Mouse (Mus musculus): ENCODE results near the gene Rab13.

DNA sequence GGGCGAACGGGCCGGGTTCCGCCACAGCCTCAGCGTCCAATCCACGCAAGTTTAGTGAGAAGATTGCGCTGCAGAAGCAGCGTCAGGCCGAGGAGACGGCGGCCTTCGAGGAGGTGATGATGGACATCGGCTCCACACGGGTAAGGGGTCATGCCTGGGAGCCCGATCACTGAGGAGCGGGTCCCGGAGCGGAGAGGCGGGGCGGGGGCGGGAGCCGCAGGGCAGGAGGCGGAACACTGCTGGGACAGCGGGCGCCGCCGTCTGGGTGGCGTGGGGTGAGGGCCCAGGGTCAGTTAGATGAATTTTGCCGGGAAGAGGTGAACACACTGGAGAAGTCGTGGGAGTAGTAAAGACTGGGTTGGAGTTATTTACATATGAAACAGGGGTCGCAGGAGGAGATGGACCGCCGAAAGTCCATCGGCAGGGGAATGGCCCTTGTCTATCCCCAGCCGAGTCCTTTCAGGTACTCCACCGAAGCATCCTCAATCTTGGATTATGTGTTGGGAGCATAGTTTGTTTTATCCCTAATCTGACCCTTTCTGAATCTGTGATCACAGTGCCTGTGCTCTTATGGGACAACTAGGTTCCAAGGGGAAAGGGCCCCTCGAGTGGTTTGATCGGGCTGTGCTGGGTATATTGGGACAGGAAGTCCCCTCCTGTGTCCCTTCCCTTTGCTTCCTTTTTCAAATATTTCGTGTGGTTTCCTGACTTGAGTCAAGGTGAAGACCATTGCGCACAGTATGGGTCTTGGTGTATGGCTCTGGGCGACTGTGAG, 41.1 kb downstream of the Rab13 start:
- TF ChIP-seq CTCF (IDR thresholded peaks at IDR 0.05; ENCODE audit: low read depth, low read length) (no peak), POLR2A (IDR thresholded peaks at IDR 0.05; ENCODE audit: extremely low read depth, insufficient read depth, low read length) (no peak)

Measured in liver, adult 2 months (tissue).